Mouse (Mus musculus) stomach, embryonic 16.5 days (tissue): ENCODE data around the gene Cfap61. TPM values are rescaled to one million over a fixed set of nuclear protein-coding genes. Genes with fewer than 3 reads are reported as not detected.

ENCODE experiments used
- ATAC-seq: fragments of 200-750 bp; cut with Nextera tagmentation; 2 replicates; pipeline ENCODE4 v1.8.0; 2017; ENCODE audit warnings: moderate number of reproducible peaks, moderate TSS enrichment; ENCODE audit not compliant: insufficient read depth, low FRiP score
- H3K27ac ChIP-seq: fragments of 300-500 bp; sonication (generic); 2 replicates; pipeline ENCODE4 v1.5.1; 2014; ENCODE audit warnings: low read length
- H3K27me3 ChIP-seq: fragments of 300-500 bp; sonication (generic); 2 replicates; pipeline ENCODE4 v1.6.1; 2014; ENCODE audit warnings: low read length, control low read depth, mixed read lengths; ENCODE audit not compliant: control insufficient read depth, insufficient read depth
- H3K36me3 ChIP-seq: fragments of 300-500 bp; sonication (generic); 2 replicates; pipeline ENCODE4 v1.6.1; 2014; ENCODE audit warnings: low read length; ENCODE audit not compliant: control insufficient read depth, insufficient read depth
- H3K4me1 ChIP-seq: fragments of 300-500 bp; sonication (generic); 2 replicates; pipeline ENCODE4 v1.6.1; 2014; ENCODE audit warnings: low read length, control low read depth, mixed read lengths; ENCODE audit not compliant: control insufficient read depth, insufficient read depth
- H3K4me2 ChIP-seq: fragments of 300-500 bp; sonication (generic); 2 replicates; pipeline ENCODE4 v1.6.1; 2014; ENCODE audit warnings: low read depth, low read length, mixed read lengths
- H3K4me3 ChIP-seq: fragments of 300-500 bp; sonication (generic); replicated peaks from 2 replicates; pipeline ENCODE4 v1.5.1; 2014; ENCODE audit warnings: mild to moderate bottlenecking, low read length
- H3K9ac ChIP-seq: fragments of 300-500 bp; sonication (generic); 2 replicates; pipeline ENCODE4 v1.6.1; 2014; ENCODE audit warnings: low read length
- H3K9me3 ChIP-seq: fragments of 300-500 bp; sonication (generic); replicated peaks from 2 replicates; pipeline ENCODE4 v1.6.1; 2016; ENCODE audit warnings: low read length, control low read depth; ENCODE audit not compliant: control insufficient read depth
- WGBS: fragments of 180-500 bp; shearing (Covaris S2); extraction: QIAGEN DNeasy Blood & Tissue Kit; methylation state at CpG from one replicate; pipeline ENCODE4 v1.1.7; 2014; 5-methylcytosine and 5-hydroxymethylcytosine counted together
- polyA plus RNA-seq: library from polyadenylated mRNA; unstranded; fragments of >200 nt; fragmentation: Nextera tagmentation; extraction: Ambion mirVana; gene quantifications from 2 replicates; pipeline ENCODE4 v1.2.1, GENCODE M21; 2015

Gene Cfap61
- polyA plus RNA-seq, 1 experiment from 2014 or later = 0.13 TPM

DNA sequence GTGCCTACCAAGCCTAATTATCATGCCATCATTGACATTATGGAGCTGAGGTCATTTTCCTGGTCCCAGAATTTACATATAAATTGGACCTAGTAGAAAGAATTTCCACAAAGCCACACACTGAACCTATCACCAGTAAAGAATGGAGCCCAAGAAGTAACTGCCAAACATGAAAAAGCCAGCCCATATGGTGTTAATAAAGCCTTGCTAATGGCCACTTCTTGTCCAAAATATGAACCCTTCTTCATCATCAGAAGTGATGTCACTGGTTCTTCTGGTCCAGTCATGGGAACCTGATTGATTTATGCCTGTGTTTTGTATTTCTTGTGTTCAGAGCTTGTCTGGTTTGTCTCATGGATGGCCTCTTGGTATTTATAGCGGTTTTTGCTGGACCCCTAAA lies 152.8 kb downstream of the Cfap61 start:
- Histone ChIP-seq H3K4me2 (no peak overlapping the region), H3K4me3 (no peak overlapping the region), H3K4me1 (no peaks in the 10 kb centered on the region), H3K27ac (no peak overlapping the region), H3K9me3 (no peaks in the 10 kb centered on the region), H3K9ac (no peak overlapping the region), H3K36me3 (no peaks in the 10 kb centered on the region), H3K27me3 (no peaks in the 10 kb centered on the region)
- no peak for ATAC-seq
- 83% methylated on average over 1 of the region's 1 CpGs for WGBS

DNA sequence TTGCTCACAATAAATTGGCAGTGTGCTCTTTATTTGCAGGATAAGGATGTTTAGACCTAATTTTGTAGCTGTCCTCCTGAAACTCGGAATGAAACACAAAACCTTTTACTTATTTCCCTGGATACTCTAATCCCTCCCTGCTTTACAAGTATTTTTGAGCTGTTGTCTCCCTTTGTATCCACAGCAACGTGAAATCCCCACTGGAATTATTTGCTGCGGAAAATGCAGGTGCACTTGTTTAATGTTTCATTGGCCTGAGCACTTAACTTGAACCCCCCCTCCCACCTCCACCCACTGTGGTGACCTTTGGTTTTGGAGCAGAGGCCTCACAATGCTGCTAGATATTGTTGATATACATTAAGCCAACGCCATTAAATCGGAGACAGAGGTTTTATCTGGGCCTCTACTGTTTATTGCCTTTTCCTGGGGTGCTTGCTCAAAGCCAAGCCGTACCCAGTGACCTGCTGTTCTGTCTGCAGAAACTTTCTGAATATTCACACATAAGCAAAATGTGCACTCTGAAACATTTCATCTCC lies 154.6 kb downstream of the Cfap61 start:
- no peak for ATAC-seq
- no peak overlapping the region for H3K27ac ChIP-seq
- WGBS = 27% methylated on average over 6 of the region's 6 CpGs
- H3K36me3 ChIP-seq = no peaks in the 10 kb centered on the region
- H3K27me3 ChIP-seq = no peaks in the 10 kb centered on the region
- H3K9ac ChIP-seq = no peak overlapping the region
- no peak overlapping the region for H3K4me3 ChIP-seq
- H3K4me2 ChIP-seq = no peak overlapping the region
- H3K4me1 ChIP-seq = no peaks in the 10 kb centered on the region
- H3K9me3 ChIP-seq = no peaks in the 10 kb centered on the region

DNA sequence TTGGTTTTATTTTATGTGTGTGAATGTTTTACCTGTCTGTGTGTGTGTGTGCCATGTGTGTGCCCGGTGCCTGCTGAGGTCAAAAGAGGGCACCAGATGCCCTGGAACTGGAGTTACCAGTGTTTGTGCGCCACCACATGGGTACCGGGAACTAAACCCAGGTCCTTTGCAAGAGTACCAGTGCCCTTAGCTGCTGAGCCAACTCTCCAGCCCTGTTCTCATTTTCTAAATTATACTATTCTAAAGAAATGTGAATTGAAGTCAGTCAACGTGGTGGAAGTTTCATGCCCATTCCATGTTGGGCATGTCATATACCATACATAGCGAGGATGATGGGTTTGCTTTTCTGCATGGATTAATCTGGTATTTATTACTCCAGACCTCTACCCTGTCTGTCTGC lies 162.9 kb downstream of the Cfap61 start:
- ATAC-seq = no peak
- Histone ChIP-seq H3K4me1 (no peaks in the 10 kb centered on the region), H3K4me2 (no peak overlapping the region), H3K27ac (no peak overlapping the region), H3K9me3 (no peaks in the 10 kb centered on the region), H3K4me3 (no peak overlapping the region), H3K36me3 (no peaks in the 10 kb centered on the region), H3K9ac (no peak overlapping the region), H3K27me3 (no peaks in the 10 kb centered on the region)
- 94% methylated on average over 5 of the region's 5 CpGs for WGBS

DNA sequence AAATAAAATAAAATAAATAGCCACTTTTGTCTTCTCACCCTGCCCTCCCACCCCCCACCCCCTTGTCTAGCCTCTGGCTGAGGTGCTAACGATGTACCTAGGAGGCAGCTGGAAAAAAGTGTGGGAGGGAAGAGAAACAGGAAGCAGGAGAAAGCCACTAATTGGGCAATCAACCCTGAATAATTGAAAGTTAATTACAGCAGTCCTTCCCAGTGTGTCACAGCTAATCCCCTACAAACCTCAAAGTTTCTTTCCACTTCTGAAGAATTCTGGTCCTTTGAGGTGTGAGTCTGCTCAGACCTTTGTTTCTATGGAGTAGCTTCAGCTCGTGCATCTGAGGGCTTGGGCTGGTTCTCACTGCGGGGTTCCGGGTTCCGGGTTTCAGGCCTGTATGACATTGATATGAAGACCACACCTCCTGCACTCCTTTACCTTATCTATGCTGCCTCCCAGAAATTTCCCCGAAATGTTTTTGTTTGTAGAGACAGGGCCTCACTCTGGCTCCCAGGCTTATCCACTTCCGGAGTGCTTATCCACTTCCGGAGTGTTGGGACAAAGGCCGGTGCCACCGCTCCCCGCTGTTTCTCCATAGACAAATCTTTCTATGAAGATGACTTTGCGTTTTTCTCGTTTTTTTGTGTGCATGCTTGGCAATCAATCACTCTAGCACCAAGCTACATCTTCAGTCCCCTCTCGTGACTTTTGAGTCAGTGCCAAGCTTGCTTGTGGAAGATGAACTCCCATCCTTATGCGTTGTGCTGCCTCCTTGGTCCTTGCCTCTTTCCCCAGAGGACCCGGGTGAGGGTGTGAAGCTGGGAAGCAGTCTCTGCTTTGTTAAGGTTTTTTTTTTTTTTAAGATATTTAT lies 164.5 kb downstream of the Cfap61 start:
- Histone ChIP-seq H3K27ac (no peak overlapping the region), H3K27me3 (no peaks in the 10 kb centered on the region), H3K4me2 (no peak overlapping the region), H3K9me3 (no peaks in the 10 kb centered on the region), H3K4me3 (no peak overlapping the region), H3K9ac (no peak overlapping the region), H3K36me3 (no peaks in the 10 kb centered on the region), H3K4me1 (no peaks in the 10 kb centered on the region)
- ATAC-seq = peak; percentile 62; the same call in 1 of the 2 replicates
- 51% methylated on average over 16 of the region's 16 CpGs for WGBS

DNA sequence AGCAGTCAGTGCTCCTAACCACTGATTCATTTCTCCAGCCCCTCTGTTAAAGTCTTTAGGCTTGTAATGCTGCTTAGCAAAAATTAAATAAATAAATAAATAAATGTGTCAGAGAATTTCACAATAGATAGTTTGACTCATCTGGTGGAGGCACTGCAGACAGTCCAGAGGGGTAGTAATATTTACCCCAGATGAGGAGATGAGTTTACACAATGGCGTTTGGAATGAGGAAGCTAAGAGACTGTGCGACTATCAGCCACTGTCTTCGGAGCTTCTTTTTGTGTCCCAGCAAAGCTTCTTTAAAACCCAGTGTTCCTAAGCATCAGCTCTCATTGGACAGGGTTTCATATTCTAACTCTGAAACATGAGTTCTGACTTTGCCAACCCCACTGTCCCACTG lies 165.3 kb downstream of the Cfap61 start:
- Histone ChIP-seq H3K4me2 (no peak overlapping the region), H3K9me3 (no peaks in the 10 kb centered on the region), H3K36me3 (no peaks in the 10 kb centered on the region), H3K27ac (no peak overlapping the region), H3K4me3 (no peak overlapping the region), H3K4me1 (no peaks in the 10 kb centered on the region), H3K9ac (no peak overlapping the region), H3K27me3 (no peaks in the 10 kb centered on the region)
- ATAC-seq = no peak
- 86% methylated on average over 3 of the region's 3 CpGs for WGBS

DNA sequence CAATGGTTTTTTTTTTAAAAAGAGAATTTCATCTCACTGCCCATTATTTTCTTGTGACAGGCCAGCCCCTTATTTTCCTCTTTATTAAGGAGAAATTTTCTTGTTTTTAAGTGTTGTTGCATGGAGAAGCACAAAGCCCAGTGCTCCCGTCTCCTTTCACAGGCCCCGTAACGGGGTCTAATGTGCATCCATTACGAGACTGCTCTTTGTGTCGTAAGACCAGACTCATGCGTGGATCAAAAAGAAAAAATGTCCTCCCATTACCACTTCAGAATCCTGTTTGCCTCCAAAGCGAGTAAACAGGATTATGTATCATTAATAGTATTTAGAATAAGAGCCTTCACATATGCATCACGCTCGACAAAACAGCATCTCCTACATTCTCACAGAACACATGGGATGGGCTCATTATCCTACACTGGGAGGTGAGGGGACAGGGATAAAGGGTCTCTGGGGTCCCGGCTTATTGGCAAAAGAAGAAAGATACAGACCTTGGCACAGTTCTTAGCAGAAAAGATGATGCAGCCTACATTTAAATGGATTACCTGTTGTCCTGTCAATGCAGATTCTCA lies 166.0 kb downstream of the Cfap61 start:
- Histone ChIP-seq H3K27me3 (no peaks in the 10 kb centered on the region), H3K4me3 (no peak overlapping the region), H3K27ac (no peak overlapping the region), H3K4me1 (no peaks in the 10 kb centered on the region), H3K4me2 (no peak overlapping the region), H3K9me3 (no peaks in the 10 kb centered on the region), H3K36me3 (no peaks in the 10 kb centered on the region), H3K9ac (no peak overlapping the region)
- WGBS = 83% methylated on average over 10 of the region's 10 CpGs
- ATAC-seq = no peak

DNA sequence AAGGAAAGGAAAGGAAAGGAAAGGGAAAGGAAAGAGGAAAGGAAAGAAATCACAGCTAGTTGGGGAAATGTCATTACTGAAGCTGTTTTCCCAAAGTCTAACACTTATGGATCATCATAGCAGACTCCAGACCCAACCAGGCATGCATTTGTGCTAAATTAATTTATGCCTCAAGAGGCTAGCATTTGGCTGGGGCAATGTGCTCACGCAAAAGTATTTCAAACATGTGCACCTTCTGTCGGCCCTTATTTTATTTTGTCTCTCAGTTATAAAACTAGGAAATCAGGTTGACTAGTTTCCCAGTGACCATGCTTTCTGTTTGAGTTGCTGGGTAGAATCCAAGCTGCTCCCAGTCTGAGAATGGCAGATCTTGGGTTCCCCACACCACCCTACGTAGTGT lies 168.0 kb downstream of the Cfap61 start:
- 82% methylated on average over 3 of the region's 3 CpGs for WGBS
- Histone ChIP-seq H3K9me3 (no peaks in the 10 kb centered on the region), H3K36me3 (no peaks in the 10 kb centered on the region), H3K4me3 (no peak overlapping the region), H3K27ac (no peak overlapping the region), H3K4me1 (no peaks in the 10 kb centered on the region), H3K27me3 (no peaks in the 10 kb centered on the region), H3K9ac (no peak overlapping the region), H3K4me2 (no peak overlapping the region)
- no peak for ATAC-seq

DNA sequence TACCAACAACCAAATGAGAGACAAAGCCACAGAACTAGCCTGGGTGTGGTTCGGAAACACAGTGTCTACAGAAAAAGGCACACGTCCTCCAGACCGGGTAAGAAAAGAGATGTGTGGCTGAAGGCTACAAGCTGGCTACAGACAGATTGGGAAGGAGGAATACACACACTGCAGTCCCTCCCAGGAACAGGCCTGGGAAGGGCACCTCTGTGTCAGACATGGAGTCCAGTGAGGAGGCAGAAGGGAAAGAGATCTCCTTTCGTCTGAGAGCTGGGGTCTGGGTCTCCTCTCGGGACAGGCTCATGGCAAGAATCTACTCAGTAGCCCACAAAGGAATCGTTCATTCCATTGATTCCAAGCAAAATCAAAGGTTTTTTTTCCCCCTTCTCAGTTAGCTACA lies 170.8 kb downstream of the Cfap61 start:
- WGBS = 63% methylated on average over 6 of the region's 6 CpGs
- no peak overlapping the region for H3K4me3 ChIP-seq
- no peak for ATAC-seq
- H3K27me3 ChIP-seq = no peaks in the 10 kb centered on the region
- H3K9me3 ChIP-seq = no peaks in the 10 kb centered on the region
- H3K27ac ChIP-seq = no peak overlapping the region
- no peaks in the 10 kb centered on the region for H3K36me3 ChIP-seq
- H3K9ac ChIP-seq = no peak overlapping the region
- no peak overlapping the region for H3K4me2 ChIP-seq
- no peaks in the 10 kb centered on the region for H3K4me1 ChIP-seq

DNA sequence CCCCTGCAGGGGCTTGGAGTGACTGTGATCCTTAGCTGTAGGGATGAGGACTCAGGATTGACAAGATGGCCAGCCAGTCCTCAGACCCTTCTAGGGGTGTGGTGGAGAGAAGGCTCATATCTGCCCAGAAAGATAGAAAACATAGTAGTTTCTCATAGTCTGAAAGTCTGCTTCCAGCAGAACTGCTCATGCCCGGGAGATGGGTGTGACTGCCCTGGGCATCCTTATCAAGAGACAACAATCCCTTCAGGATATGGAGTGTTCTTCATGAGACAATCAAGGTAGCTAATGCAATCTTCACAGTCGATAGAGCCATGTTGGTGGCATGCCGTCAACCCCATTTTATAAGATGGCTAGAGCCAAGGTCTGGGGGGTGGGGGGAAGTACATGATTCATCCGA lies 173.4 kb downstream of the Cfap61 start:
- no peak for ATAC-seq
- WGBS = 79% methylated on average over 4 of the region's 4 CpGs

More for the DNA sequence above, 173.4 kb downstream of the Cfap61 start:
- H3K36me3 ChIP-seq = no peaks in the 10 kb centered on the region
- no peak overlapping the region for H3K27ac ChIP-seq
- H3K9ac ChIP-seq = no peak overlapping the region
- H3K9me3 ChIP-seq = no peaks in the 10 kb centered on the region
- no peaks in the 10 kb centered on the region for H3K4me1 ChIP-seq
- H3K4me2 ChIP-seq = no peak overlapping the region
- no peak overlapping the region for H3K4me3 ChIP-seq
- no peaks in the 10 kb centered on the region for H3K27me3 ChIP-seq
